Mouse (Mus musculus) kidney, postnatal 4 days (tissue): ENCODE measurements around the gene Zfp42.
"Not testable (repeated sequence)": the region's sequence is repeated elsewhere in the genome, so short reads cannot be mapped to it uniquely, and the experiment has no call there.

ENCODE experiments used
- DNase-seq, 2 experiments: peaks; one replicate each; pipeline ENCODE4 v3.0.0; 2021; ENCODE audit warnings: mixed read lengths in 2 of 2

Zfp42 gene

DNA sequence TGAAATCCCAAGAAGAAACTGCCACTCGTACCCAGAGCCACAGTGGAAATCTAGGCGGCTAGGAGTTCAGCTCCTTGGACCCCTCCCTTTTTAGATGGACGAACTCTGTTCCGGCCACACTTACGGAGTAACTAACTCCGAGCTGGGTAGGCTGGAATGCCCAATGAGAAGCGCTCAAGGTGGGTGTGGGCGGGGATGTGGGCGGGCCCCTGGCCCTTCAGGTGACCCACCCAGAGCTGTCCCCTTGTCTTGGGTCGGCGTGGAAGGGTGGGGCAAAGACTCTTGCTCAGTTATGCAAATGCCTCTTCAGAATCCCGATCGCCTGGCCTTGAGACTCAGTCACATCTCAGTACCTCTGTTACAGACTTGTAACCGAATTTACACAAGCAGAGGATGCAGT is at the start of gene Zfp42:
Zfp42 (minus strand) TSS at position 85 of the 400 bp plus-strand sequence.
- no peak for DNase-seq

DNA sequence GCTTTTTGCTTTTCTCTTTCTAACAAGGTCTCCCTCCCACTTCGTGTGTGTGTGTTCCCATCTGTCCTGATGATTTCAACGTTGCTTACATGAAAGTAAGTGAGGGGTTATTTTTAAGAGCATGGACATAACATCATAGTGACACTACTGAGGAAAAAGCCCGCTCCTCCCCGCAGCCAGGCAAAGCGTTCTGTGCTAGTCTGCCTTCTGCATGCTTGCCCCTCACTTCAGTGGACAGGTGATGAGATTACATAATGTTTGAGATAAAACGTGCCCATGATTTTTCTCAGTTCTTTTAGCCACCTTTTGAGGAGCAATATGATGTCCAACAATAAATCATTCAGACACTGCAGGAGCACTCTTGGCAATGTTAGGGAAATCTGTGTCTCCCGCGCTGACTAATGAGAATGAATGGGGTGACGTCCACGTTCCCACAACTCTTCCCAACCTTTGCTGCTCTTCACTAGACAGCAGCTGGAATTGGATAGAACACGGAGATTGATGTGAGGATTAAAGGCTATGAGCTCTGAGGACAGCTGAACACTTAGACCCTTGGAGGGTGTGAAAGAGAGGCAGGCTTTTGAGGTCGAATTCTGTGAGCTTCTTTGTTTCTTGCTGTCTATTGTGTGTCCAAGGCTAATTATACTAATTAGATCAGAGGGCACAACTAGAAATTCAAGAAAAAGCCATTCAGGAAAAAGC is 49.4 kb upstream of the Zfp42 start:
- DNase-seq = no peak

DNA sequence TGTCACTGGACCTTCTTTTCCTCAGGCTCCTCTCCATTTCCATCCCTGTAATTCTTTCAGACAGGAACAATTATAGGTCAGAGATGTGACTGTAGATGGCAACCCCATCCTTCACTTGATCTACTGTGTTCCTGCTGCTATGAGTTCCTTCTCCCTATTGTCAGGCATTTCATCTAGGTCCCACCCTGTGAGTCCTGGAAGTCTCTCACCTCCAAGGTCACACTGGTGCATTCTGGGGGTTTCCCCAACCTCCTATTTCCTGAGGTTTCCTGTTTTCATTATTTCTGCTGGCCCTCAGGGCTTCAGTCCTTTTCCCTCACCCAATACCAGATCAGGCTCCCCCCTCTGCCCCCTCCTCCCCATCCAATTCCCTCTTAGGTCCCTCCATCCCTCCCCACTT is 45.5 kb upstream of the Zfp42 start:
- not testable (repeated sequence) for DNase-seq

DNA sequence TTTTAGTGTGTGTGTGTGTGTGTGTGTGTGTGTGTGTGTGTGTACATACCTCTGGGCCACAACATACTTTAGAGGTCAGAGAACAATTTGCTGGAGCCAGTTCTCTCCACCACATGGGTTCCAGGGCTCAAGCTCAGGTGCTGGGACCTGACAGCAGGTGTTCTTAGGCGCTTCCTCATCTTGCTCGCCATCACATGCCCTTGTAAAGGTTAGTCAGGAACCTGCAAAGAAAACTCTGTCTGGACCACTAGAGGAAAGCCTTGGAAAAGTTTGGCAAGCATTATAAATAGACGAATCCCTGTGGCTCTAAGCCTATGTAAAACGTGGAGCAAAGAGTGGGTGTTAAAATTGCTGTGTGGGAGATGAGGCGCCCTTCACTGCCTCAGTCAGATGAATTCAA is 31.8 kb upstream of the Zfp42 start:
- no peak for DNase-seq

GRCm38 (mm10) chr8:43333465-43333864 is 26.7 kb upstream of the Zfp42 start:
- peak; percentile 32 to 39 for DNase-seq

GRCm38 (mm10) chr8:43331657-43332056 is 24.9 kb upstream of the Zfp42 start:
- no peak for DNase-seq

- no peak for DNase-seq
Observed at GRCm38 (mm10) chr8:43329913-43330705, 23.3 kb upstream of the Zfp42 start.

DNA sequence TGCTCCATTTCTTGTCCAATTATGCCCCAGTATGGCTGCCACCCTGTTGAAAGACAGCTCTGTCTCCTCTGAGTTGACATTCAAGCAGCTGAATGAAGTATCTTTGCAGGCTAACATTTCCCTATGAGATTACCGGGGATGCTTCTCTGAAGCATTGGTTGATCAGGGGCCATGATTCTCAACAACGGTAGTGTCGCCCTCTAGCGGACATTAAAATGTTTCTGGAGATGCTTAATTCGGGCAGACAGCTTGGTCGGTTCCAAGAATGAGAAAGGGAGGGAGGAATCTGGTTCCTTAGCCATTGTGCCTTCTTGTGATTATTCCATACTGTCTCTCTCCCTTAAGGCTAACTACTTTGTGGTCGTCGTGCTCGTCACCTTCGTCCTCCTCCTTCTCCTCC is 21.9 kb upstream of the Zfp42 start:
- no peak for DNase-seq

DNA sequence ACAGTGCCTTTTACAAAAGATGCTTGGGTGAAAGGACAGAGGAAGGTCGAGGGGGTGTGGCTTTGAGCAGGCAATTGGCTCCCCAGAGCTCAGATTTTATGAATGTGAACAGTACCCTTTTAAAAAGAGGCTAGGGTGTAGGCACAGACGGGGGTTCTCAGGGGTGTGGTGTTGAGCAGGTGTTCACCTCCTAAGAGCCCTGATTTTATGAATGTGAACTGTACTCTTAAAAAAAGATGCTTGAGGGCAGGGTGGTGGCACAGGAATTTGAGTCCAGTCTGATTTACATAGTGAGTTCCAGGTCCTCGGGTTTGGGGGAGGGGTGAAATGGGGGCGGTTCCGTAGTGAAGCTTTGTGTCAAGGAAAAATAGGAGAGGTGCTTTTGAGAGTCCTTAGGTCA is 14.0 kb upstream of the Zfp42 start:
- no peak for DNase-seq

DNA sequence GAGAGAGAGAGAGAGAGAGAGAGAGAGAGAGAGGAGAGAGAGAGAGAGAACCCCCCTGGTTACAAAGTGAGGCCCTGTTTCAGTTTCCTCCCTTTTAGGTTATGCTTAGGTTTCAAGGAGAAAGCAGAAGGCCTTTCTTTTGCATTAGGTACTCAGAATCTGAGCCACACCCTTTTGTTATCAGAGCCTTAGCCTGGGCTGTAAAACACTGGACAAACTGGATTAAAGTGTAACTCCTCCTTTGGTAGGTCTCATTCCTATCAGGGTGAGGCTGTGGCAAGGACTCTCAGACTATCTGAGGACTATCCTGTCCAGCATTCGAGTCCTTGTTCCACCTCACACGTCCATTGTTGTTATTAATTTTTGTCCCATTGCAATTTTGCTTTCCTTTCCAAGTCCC is 1.4 kb upstream of the Zfp42 start:
- DNase-seq = no peak

DNA sequence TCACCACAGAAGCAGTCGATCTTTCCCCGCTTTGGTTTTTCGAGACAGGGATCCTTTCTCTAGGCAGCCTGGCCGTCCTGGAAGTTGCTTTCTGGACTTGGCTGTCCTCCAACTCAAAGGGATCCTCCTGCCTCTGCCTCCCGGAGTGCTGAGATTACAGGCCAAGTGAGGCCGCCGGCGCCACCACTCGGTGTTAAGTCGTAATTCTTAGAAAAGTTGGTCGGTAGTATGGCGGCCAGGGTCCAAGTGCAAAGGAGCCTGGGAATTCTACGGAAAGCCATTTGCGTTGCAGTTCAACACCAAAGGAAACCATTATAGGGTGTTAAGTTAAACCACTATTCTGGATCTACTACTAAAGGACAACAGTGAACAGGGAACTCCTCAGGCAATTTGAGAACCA is 1.1 kb downstream of the Zfp42 start:
- no peak for DNase-seq

DNA sequence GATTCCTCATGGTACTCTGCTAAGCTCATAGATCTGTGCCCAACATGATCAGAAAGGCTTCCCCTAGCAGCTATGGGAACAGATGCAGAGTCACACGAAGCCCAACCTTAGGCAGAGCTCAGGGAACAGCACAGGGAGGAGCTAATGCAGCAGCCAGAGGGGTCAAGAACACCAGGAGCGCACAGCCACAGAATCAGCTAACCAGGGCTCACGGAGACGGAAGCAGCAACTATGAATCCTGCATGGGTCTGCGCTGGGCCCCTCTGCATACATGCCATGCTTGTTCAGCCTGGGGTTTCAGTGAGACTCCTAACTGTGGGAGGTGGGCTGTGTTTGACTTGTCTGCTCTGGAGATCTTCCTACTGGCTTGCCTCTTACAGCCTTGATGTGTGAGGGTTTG is 7.0 kb downstream of the Zfp42 start:
- no peak for DNase-seq

DNA sequence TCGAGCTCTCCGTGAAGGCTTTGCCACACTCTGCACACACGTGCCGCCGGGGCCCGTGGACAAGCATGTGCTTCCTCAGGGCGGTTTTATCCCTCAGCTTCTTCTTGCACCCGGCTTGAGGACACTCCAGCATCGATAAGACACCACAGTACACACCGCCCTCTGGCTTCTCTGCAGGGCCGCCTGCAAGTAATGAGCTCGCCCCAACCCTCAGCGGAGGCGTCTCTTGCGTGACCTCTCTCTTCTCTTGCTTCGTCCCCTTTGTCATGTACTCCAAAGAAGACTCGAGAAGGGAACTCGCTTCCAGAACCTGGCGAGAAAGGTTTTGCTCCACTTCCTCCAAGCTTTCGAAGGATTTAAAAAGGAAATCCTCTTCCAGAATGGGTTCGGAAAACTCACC is 11.0 kb downstream of the Zfp42 start:
- DNase-seq = no peak

- no peak for DNase-seq
Observed at GRCm38 (mm10) chr8:43294191-43294590, 12.6 kb downstream of the Zfp42 start.

DNA sequence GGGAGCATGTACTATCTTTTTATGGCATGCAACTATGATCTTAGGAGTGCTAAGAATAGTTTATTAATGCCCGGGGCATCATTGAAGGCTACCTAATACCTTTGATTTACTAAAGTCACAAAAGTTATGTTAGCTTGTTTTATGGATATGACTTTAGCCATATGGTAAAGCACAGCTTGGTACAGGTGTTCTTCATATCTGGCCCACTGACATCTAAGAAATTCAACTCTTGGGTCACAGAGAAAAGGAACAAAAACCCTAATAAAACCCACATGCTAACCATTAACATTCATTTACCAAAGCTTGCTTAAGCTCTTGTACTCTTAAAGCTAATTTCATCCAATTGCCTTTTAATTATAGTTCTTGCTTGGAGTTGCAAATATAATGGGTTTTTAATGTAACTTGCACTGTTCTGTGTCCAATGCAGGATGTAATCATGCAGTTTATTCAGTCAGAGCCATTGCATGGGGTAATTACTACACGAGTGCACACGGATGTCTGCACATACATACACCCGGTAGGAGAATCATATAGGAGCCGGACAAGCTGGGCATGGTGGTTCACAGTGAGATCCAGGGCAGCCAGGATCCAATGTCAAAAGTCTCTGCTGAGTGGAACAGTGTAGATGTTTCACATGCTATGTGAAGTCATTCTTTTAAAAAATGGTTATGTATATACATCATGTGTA is 16.2 kb downstream of the Zfp42 start:
- no peak for DNase-seq

DNA sequence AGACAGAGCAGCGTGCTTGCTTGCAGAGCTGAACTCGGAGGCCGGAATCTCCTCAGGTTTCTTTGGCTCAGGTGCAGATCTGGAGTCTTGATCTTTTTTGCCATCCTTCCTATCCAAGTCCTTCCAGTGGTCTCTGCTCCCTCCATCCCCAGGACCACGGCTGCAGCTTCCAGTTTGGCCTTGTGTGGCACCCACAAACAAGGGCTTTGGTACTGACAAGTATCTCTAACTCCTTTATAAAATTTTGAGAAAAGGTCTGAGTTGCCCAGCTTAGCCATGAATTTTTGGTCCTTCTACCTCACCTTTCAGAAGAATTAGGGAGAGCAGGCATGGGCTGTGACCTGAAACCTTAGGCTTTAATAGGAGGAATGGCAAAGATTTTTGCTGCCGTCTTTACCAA is 17.0 kb downstream of the Zfp42 start:
- no peak for DNase-seq

DNA sequence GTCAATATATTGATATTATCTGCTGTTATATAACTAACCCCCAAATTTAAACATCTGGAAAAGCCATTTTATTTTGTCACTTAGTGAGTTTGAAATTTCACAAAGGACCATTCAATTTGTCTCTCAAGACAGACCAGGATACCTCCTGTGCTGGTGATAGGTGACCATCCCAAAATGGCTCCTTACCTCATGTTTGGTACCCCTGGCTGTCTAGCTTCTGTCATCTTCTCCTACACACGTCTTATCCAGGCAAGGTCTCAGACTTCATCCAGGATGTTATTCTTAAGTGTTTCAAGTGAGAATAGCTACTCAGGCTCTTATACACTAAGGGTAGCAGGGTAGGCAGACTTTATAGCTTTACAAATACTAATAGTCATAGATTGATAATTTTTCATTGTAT is 17.9 kb downstream of the Zfp42 start:
- no peak for DNase-seq

DNA sequence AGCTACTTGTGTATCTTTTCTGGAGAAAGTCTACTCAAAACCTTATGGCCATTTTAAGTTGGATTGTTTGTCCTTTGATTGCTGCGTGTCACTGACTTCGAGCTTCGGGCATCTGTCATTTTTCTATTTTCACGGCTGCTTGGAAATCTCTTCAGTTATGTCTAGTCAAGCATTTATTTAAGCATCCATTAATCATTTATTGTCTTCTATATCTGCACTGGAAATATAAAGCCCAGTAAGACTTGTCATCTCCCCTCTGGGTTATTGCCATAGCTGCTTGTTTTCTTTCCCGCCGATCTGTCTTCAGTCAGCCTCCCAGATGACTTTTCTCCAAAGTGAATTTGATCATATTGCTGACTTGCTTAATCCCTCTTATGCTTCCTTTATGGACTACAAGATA is 19.3 kb downstream of the Zfp42 start:
- DNase-seq = no peak

DNA sequence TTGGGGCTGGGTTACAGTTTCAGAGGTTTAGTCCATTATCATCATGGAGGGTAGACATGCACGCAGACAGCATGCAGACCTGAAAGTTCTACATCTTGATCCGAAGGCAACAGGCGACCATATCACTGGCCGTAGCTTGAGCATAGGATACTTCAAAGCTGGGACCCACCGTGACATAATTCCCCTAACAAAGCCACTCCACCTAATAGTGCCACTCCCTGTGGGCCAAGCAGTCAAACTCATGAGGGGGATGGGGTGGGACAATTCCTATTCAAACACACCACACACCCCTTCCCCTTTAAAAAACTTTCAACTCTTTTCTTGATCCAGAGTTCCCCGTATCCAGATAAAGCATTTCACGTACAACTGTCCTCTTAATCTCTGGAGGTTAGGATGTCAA is 23.5 kb downstream of the Zfp42 start:
- no peak for DNase-seq

DNA sequence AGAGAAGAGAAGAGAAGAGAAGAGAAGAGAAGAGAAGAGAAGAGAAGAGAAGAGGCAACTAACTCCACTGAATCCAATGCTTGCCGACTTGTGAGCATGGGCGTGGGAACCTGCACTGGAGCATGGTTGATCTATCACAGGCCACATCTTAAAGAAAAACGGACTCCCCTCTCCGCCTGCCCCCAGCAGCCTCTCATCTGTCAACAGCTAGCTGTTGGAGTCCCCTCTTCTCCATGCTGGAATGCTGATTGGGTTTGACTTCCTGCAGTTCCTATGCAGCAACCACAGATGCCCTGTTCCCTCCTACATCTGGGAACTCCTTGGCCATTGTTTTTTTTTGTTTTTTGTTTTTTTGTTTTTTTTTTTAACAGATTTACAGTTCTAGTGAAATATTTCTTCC is 28.4 kb downstream of the Zfp42 start:
- DNase-seq = no peak

GRCm38 (mm10) chr8:43260961-43261360 is 45.8 kb downstream of the Zfp42 start:
- DNase-seq = no peak

DNA sequence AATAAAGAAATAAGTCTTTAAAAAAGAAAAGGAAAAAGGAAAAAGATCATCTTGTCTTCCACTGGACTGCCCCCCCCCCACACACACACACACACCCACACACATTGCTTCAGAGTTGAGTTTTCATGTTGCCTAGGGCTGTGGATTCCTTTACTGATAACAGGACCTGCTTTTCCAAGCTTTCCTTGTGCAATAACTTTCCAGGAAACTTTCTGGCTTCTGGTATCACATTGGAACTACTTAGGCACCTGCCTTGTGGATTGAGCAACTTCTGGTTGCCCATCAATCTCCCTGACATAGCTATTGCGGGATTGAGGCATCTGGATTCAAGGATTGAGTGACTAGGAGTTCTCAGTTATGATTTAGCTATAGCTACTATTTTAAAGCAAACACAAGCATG is 48.9 kb downstream of the Zfp42 start:
- DNase-seq = no peak

GRCm38 (mm10) chr8:43255695-43256094 is 51.1 kb downstream of the Zfp42 start:
- no peak for DNase-seq

DNA sequence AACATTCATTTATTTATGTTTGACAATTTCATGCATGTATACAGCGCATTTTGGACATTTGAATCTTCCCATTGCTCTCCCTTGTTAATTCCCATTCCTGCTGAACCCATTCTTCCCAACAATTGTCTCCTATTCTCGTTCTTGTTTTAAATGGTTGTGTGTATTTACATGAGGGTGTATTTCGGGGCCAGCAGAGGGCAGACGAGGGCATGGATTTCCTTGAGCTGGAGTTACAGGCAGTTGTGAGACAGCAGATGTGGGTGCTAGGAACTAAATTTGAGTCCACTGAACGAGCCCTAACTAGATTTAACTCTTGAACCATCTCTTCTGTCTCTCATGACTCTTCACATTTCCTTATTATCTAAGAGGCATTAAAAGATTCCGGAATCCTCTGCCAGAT is 55.1 kb downstream of the Zfp42 start:
- DNase-seq = no peak
